Mouse (Mus musculus) spleen, adult 18-20 months (tissue): ENCODE data around the gene Ccdc191.

Source experiments
- DNase-seq, 2 experiments: peaks; one replicate each; pipeline ENCODE4 v3.0.0; 2022; ENCODE audit warnings: mixed read lengths in 2 of 2

Gene Ccdc191

GRCm38 (mm10) chr16:43994623-43995022, 105.0 kb downstream of the Ccdc191 start:
- DNase-seq: no peak

DNA sequence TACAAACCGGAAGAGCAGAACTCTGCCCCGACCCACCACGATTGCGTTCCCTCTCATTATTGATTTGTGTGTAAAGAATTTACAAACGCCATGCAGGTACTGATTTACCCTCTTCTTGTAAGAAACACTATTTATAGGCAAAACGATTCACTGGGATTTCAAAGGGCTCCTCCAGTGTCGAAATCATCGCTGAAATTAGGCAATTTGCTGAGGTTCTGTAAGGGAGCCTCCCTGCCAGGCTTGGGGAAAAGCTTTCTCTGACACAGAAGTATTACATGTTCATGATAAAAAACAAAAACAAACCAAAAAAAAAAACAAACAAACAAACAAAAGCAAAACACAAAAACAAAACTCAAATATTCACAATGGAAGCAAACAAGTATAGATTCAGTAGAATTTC, 109.5 kb downstream of the Ccdc191 start:
- no peak for DNase-seq

DNA sequence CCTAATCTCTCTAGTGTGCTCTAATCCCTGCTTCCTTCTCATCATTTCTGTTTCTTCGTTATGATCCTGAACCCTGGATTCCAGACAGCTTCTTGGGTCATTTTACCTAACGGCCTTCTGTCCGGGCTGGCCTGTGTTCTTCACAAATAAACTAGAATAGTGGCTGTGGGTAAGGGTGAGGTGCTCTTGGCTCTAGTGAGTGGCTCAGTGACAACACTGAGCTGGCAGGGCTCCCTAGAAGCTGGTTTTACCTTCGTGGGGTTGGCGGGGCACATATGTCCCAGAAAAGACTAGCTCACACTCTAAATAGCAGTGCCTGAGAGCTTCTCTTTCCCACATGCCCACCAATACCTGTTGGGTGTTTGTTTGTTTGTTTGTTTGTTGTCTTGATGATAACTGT, 109.9 kb downstream of the Ccdc191 start:
- no peak for DNase-seq

DNA sequence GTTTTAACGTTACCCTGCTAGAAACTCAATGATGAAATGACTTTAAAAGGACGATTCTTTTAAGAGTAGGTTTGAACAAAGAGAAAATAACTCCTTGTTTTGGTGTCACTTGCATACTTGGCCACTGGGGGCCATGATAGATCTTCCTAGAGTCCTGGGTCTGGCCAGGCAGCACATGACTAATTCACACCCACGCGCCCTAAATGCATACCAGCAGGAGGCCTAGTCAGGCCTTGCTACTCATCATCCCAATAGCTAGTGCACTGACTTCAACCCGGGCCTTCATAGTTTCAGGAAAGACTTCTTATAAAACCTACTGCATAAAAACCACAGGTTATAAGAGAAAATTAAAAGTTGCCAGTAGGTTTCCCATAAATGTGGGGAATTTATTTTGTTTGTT, 112.5 kb downstream of the Ccdc191 start:
- no peak for DNase-seq

DNA sequence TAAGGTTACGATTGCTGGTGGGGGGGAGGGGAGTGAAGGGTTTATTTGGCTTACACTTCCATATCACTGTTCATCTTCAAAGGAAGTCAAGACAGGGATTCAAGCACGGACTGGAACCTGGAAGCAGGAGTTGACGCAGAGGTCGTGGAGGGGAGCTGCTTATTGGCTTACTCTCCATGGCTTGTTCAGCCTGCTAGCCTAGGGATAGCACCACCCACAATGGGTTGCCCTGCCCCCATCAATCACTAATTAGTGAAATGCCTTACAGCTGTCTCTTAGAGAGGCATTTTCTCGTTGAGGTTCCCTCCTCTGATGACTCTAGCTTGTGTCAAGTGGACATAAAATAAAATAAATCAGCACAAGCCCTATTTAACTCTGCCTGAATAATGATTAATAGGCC, 121.4 kb downstream of the Ccdc191 start:
- no peak for DNase-seq
